Mouse (Mus musculus) neutrophil, adult 5-6 weeks (primary cell): ENCODE data around the gene Serpinb6c. TPM values are rescaled to one million over a fixed set of nuclear protein-coding genes. Genes with fewer than 3 reads are reported as not detected.
"Not testable (repeated sequence)": the region's sequence is repeated elsewhere in the genome, so short reads cannot be mapped to it uniquely, and the experiment has no call there.

Experiments
- ATAC-seq: fragments of 151-379, 151-347 bp; 2 replicates; pipeline ENCODE4 v1.8.0; 2017; ENCODE audit warnings: mild to moderate bottlenecking, moderate TSS enrichment; ENCODE audit not compliant: insufficient number of reproducible peaks, poor library complexity, low FRiP score, severe bottlenecking; ENCODE audit errors: extremely low read depth
- total RNA-seq: library from RNA; stranded (forward); fragments of 200-1000 nt; gene quantifications from 2 replicates; pipeline ENCODE4 v1.2.3, GENCODE M21; 2017

Serpinb6c gene
- total RNA-seq = not detected in 2 replicates

DNA sequence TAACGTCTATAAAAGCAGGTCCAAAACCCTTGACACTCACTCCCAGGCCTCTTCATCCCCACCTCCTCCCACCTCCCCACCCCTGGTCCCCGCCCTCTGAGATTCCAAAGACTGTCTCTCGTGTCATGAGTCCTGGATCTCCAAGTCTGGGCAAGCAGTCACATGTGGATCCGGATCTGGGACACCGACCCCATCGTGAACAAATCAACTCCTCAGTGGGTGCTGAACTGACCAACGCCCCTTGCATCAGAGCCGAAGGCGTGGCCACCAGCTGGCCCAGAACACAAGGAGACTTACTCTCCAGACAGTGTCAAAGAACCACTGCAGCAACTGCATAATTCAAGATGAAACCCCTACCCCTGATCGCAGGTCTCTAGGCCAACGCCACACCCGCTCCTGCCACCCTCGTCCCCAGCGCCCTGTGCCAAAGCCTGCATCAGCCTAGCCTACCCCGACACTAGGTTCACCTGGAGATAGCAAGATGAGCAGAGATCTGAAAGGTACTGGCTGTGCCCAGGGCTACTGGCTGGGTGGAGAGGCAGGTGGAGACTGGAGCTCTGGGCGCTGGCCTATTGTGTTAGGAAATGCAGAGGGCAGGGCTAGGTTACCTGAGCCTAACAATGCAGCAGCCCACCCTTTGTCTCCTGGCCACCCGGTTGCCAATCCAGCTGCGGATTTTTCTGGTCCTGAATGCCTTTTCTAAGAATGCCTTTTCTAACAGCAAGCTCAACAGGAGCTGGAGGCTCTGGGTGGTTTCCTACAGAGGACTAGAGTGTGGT is at the start of gene Serpinb6c:
Serpinb6c (minus strand) TSS at position 533 of the 779 bp plus-strand sequence.
- no peak for ATAC-seq

DNA sequence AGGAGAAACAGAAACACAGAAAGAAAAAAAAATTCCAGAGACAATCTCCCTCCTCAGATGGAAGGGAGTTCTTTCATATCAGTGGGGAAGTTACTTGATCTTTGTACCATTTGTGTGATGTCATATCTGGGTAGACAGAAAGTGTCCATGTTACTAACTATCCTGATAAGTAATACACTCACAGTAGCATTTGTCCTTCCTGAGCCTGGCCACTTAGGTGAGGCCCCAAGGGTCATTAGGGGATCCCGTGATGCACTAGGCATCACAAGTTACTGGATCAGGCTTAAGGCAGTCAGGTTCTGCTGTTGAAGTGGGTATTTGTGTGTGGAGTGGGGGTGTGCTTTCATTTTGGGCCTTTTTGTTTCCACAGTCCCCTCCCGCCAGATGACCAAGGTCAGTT is 47.4 kb upstream of the Serpinb6c start:
- no peak for ATAC-seq

DNA sequence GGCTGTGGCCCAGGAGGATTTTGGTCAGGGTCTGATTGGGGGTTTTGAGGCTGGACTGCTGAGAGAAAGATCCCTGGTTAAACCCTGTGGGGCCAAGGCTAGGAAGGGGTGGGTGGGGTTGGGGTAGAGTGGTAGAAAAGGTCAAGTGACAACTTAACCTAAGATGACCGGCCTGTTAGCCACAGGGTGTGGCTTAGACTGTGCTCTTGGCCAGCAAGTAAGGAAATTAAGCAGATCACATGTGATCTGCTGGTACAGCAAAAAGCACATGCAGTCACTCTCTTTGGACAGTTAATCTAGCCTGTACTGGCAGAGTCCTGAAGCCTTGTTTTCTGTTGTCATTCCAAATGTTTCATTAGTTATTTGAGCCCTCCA is 46.6 kb upstream of the Serpinb6c start:
- ATAC-seq = no peak

DNA sequence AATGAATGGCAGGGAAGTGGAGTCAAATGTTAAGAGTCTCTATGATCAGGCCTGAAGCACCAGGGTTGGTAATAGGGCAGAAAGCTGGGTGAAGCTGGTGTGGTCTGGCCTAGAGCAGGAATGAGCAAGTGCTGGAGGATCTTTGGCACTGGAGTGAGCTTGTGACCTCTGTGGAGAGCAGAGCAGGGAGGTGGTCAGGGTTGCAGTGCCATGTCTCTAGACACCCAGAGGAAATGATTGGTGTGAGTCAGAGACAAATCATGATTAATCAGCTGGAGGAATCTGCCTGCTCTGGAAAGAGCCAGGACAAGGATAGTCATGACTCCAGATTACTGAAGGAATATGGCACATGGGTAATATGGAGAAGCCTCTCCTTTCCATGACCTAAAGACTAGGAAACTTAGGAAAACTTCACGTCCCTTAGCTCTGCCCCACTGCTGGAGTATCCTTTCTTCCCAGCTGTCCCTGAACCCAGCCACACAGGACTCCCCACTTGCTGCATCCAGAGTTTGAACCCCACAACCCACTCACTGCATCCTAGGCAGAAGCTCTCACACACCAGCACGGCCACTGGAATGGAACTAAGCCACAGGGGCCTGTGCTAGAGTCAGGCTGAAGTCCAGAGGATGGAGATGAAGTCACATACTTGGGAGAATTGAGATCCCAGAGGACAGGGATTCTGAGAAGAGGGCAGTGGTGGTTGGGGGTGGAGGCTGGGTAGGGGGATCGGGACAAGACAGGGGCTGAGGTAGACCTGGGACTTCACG is 46.0 kb upstream of the Serpinb6c start:
- ATAC-seq = no peak

DNA sequence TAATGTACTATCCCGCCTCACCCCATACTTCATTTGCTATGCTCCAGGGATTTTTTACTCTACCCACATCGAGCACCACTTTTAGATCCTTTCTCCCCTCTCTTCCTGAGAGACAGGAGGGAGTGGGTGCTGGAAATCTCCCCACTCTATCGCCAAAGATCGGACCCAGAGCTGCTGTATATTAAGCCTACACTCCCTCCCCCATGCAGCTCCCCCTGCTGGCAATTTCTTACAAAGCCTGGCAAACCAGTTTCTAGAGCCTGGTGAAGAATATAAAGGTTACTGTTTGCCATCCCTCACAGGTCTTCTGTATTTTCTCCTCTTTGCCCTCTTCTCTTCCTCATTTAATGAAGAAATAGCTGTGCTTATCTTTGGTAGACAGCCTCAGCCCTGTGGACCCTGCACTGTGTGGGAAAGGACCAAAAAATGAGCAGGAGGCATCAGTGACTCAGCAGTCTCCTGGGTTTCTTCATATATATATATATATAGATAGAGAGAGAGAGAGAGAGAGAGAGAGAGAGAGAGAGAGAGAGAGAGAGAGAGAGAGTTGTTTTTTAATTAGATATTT is 36.8 kb upstream of the Serpinb6c start:
- ATAC-seq = no peak

DNA sequence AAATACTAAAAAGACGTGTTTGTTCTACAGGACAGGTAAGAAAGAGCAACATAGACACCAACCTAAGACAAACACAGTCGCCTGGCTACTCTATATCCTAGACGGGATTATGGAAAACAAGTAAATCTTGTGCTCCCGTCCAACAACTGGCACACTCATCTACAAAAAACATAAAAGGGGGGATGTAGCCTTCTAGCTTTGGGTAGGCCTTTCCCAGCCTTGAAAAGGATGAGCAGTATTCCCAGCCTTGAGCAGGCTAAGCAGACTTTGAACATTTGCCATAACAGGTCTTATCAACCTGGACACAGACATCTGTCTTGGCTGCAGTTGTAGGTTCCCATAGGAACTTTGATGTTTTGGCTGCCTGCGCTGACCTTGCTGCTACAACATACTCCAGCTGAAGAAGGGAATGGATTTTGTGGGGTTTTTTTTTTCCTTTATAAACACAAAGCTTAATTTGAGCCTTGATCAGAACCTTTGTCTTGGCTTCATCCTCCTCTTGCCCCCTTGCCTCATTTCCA is 35.8 kb upstream of the Serpinb6c start:
- no peak for ATAC-seq

DNA sequence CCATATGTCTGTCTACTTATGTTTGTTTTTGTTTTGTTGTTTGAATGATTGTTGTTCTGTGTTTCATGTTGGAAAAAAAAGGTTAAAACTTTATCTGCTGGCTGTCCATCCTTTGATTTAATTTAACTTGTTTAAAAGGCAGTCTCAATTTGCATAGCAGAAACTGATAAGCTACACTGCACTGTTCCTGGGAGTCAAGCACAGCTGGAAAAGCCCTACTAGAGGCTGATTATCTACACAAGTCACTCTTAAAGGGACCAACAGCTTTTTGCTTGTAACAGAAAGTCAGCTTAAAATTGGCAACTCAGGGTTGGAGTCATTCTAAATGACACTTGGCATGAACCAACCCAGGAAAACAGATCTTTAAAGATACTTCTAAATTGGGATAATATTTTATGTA is 32.1 kb upstream of the Serpinb6c start:
- not testable (repeated sequence) for ATAC-seq

DNA sequence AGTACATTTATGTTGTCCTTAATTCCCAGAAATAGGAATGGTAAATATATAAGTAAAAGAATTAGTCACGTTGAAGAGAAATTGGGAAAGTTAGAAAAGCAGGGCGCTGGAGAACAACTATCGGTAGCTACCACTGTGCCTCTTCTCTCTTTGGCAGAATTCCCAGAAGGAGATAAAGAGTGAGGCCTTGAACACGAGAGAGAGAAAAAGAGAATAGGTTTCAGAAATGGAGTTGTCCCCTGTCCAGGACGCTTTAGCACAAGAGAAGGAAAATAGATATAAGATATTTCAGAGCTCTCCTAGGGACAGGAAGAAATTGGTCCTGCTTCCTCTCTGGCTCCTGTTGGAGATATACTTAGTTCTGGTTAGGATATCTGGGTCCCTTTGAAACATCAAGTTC is 31.6 kb upstream of the Serpinb6c start:
- no peak for ATAC-seq

DNA sequence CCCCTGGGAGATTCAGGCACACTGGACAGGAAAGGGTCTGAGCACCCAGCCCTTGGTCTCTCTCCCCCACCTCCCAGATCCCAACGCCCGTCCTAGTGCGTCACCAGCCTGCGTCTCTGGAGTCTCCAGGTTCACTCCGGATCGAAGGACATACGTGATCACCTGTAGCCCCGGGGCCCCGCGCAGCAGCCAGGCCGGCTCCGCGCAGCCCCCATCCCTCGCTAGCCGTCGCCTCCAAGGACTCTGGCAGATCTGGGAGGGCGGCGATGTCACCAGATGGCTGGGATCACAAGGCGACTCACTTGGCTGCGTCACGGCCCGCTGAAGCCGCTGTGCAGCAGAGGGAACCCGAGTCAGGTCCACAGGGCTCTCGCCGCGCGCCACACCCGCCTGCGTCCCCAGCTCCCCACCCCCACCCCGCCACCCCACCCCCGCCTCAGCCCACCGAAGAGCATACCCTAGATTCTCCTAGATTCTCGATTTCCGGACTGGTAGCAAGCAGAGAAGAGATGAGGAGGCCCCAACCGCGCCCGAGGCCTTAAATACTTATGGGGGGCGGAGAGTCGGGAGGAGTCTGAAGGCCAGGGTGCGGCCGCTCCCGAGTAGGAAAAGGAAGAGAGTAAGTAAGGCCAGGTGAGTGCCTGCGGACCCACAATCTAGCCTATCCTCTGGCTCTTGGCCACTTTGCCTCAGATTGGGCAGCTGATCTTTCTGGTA is 30.1 kb upstream of the Serpinb6c start:
- ATAC-seq = no peak

DNA sequence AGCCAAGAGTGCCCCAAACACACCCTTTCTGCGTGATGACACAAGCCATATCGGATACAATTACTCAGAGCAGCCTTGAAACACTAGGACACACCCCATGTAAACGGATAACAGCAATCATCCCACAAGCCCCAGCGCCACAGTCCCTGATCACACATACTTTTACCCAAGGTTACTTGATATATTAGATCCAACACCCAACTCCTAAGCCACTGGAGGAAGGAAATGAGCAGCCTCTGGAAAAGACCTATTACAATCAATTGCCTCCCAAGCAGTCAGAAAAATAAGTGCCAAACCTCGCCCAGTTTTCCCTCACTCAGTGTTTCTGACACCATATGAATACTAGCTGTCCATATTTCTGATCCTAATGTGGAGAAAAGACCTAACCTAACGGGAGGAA is 29.2 kb upstream of the Serpinb6c start:
- ATAC-seq = no peak

DNA sequence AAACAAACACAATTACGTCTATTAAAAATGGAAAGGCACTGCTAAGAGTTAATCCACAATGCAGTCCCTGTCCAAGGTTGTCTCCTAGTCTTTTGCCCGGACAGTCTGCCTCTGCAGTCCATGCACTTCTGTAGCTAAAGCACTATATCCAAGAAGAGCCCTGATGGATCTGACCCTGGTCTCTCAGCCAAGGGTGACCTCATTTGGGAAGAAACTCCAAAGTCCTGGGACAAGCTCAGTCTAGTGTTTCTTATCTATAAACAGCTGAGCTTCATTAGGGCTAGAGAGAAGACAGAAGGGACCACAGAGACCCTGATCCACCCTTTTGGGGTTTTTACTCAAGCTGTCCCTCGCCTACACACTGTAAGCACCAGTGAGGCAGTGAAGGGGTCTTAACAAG is 25.4 kb upstream of the Serpinb6c start:
- no peak for ATAC-seq

DNA sequence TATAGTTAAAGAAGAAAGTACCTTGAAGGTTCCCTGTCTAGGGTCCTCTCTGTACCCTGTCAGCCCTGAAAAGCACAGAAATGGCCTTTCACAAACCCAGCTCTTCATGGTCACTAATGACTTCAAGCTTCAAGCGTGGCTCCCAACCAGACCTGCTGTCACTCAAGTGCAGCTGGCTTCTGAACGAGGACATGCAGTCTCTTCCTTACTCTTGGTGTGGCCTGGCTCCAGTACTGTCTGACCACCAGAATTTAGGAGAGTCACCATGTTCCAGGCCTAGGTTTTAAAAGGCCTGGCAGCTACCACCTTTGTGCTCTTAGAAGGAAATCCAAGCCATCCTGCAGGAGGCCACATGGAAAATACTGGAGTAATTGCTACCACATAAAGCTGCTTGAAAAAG is 24.8 kb upstream of the Serpinb6c start:
- no peak for ATAC-seq

DNA sequence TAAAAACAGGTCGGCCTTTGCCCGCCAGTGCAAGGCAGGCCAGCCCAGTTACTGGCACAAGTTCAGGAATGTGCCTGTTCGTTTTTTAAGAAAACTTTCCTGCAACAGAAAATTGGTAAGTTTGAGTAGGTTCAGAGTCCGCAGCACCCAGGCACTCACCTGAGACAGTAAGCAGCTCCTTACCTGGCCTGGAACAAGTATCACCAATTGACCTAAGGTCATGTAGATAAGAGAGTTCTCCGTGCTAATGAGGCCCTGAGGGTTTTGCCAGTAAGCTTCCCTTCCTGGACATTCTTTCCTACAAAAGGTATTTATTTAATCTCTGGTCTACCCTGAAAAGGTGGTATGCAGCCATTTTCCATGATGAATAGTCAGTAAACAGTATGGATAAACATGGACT is 16.2 kb upstream of the Serpinb6c start:
- ATAC-seq = no peak

DNA sequence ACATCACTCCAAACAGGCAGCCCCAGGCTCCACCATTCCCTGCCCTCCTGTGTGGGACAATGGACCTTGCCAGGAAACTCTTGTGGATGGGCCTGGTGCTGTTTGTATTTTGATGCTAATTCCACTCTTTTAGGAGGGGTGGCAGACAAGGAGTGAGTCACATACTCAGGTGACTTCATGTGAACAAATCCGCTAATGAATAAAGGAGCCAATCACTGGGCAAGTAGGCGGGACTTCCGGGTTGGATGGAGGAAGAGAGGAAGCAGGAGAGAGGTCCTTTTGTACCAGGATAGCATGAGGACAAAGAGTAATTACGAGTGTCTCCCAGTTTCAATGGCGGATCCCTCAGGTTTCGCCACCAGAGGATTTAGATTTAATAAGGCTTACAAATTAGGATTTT is 15.5 kb upstream of the Serpinb6c start:
- ATAC-seq = no peak

DNA sequence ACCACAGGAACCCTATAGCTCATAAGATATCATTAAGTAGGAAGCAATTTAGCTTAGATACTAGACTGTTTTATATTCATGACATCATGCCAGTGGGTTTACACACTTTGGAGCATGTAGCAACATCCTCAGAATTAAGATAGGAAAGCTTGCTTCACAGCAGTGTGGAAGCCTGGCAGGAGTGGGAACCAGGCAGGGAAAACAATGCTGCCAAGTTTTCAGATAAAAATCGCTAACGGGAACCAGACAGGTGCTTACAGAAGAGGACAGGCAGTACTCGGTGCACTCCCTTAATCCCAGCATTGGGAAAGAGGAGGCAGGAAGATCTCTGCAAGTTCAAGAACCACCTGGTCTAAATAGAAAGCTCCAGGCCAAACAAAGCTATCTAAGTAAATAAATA is 1.3 kb upstream of the Serpinb6c start:
- no peak for ATAC-seq

DNA sequence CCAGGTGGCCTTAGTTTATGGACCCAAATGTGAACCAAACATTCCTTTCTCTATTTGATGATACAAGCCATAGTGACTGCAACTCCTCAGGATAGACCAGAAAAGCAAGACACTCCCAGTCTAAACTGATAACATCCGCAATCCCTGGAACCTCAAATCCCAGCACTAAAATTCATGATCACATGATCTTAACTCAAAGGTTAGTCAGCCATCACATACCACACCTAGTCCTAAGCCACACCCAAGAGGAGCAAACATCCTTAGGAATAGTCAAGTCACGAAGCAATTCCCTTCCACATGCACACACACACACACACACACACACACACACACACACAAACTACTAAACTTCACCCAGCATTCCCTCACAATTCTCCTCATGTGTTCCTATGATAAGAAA is 2.2 kb downstream of the Serpinb6c start:
- ATAC-seq = no peak

DNA sequence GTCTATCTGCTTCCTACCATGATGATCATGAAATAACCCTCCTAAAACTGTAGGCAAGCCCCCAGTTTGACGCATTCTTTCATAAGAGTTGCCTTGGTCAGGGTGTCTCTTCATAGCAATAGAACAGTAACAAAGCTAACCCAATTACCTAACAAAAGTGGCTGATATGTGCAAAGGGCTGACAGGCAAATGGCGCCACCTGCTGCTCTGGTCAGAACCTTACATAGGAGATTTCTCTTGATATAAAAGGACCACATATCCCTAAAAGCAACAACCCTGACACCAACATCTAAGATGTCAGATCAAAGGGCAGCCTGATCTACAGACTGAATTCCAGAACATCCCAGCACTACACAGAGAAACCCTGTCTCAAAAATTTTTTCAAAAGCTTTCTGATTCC is 11.3 kb downstream of the Serpinb6c start:
- ATAC-seq = no peak

DNA sequence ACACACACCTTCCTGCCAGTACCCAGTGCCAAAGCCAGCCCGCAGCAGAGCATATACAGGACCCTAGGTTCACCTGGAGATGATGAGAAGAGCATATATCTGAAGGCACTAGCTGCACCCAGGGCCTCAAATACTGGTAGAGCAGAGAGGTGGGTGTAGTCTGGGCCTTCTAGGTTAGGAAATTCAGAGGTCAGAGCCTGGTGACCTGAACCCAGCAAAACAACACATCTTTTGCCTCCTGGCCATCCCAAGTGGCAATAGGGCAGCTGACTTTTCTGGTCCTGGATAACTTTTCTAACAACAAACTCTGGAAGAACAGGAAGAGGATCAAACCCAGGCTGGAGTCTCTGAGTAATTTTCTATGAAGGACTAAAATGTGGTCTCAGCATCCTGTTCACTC is 62.2 kb downstream of the Serpinb6c start, which contains the start of gene Serpinb6e:
Serpinb6e (minus strand) TSS at position 101 of the 400 bp plus-strand sequence.
- ATAC-seq = no peak

DNA sequence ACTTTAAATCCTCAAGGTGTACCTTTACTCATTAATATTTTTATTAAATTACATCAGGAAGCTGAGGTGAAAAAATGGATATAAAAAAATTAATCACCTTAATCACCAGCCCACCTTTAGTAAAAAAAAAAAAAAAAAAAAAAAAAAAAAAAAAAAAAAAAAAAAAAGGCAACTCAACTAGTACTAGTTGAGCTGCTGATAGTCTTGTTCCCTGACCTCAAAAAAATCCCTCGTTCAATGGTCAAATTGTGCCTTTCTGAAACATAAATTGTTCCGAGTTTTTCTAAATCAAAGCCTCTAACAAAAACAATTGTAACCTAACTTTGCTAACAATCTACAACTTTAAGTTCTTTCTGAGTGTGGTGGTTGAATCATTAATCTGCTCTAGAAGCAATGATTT is 74.8 kb downstream of the Serpinb6c start:
- ATAC-seq = no peak
